Mouse (Mus musculus) stomach, embryonic 14.5 days (tissue): ENCODE data around the gene Hoxb8. TPM values are rescaled to one million over a fixed set of nuclear protein-coding genes. Genes with fewer than 3 reads are reported as not detected.

Experiments used
- ATAC-seq: fragments of 200-750 bp; cut with Nextera tagmentation; 2 replicates; pipeline ENCODE4 v1.8.0; 2017; ENCODE audit warnings: low read depth, moderate TSS enrichment; ENCODE audit not compliant: insufficient number of reproducible peaks, insufficient read depth, low FRiP score
- H3K27ac ChIP-seq: fragments of 300-500 bp; sonication (generic); 2 replicates; pipeline ENCODE4 v1.5.1; 2014; ENCODE audit warnings: mild to moderate bottlenecking, low read length, moderate library complexity, mixed read lengths
- H3K27me3 ChIP-seq: fragments of 300-500 bp; sonication (generic); 2 replicates; pipeline ENCODE4 v1.6.1; 2014; ENCODE audit warnings: low read length, control low read depth, mixed read lengths; ENCODE audit not compliant: control insufficient read depth, insufficient read depth
- H3K36me3 ChIP-seq: fragments of 300-500 bp; sonication (generic); 2 replicates; pipeline ENCODE4 v1.6.1; 2014; ENCODE audit warnings: mild to moderate bottlenecking, control low read depth, low read length, moderate library complexity, mixed read lengths; ENCODE audit not compliant: control insufficient read depth, insufficient read depth
- H3K4me1 ChIP-seq: fragments of 300-500 bp; sonication (generic); 2 replicates; pipeline ENCODE4 v1.6.1; 2014; ENCODE audit warnings: low read length, control low read depth, mixed read lengths; ENCODE audit not compliant: control insufficient read depth, insufficient read depth
- H3K4me2 ChIP-seq: fragments of 300-500 bp; sonication (generic); replicated peaks from 2 replicates; pipeline ENCODE4 v1.6.1; 2014; ENCODE audit warnings: low read depth, low read length, control low read depth
- H3K4me3 ChIP-seq: fragments of 300-500 bp; sonication (generic); 2 replicates; pipeline ENCODE4 v1.5.1; 2014; ENCODE audit warnings: low read depth, low read length, control low read depth
- H3K9ac ChIP-seq: fragments of 300-500 bp; sonication (generic); replicated peaks from 2 replicates; pipeline ENCODE4 v1.6.1; 2014; ENCODE audit warnings: low read depth, mild to moderate bottlenecking, control low read depth, low read length, moderate library complexity, mixed read lengths
- H3K9me3 ChIP-seq: fragments of 300-500 bp; sonication (generic); 2 replicates; pipeline ENCODE4 v1.6.1; 2016; ENCODE audit warnings: low read depth, low read length, control low read depth; ENCODE audit not compliant: control insufficient read depth
- WGBS: fragments of 180-500 bp; shearing (Covaris S2); extraction: QIAGEN DNeasy Blood & Tissue Kit; methylation state at CpG from one replicate; pipeline ENCODE4 v1.1.7; 2014; 5-methylcytosine and 5-hydroxymethylcytosine counted together
- microRNA counts: library from miRNA; unstranded; fragments of <30 nt; microRNA quantifications from one replicate; lab custom pipeline; 2016
- microRNA-seq: library from miRNA; unstranded; fragments of <30 nt; microRNA quantifications from one replicate; pipeline ENCODE4, GENCODE M21; 2016
- polyA plus RNA-seq: library from polyadenylated mRNA; unstranded; fragments of >200 nt; fragmentation: Nextera tagmentation; extraction: Ambion mirVana; gene quantifications from 2 replicates; pipeline ENCODE4 v1.2.1, GENCODE M21; 2014

Gene Hoxb8
- polyA plus RNA-seq, 1 experiment from 2014 or later, result 2.3 TPM

DNA sequence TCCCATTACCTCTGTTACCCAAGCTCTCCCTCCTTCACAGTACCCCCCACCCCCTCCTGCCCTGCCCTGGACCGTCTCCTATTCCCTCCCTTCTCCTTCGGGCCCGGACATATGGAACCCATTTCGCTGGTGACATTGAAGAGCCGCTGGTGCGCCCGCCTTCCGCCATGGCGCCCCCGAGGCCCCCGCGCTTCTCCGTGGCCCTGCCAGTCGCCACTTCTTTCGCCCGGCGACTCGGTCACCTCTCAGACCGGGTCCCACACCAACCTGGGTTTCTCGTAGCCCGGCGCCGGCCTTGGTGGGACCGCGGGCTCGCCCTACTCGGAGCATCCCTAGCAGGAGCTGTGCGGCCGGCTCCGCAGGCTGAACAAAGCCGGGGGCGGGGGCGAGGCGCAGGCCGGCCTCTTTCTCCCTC is 50.9 kb downstream of the Hoxb8 start:
- Histone ChIP-seq H3K9ac (peak overlapping the region; percentile 91), H3K4me1 (peaks cover 70% of the 10 kb centered on the region), H3K9me3 (no peaks in the 10 kb centered on the region), H3K27me3 (no peaks in the 10 kb centered on the region), H3K4me2 (peak overlapping the region; percentile 66), H3K36me3 (no peaks in the 10 kb centered on the region), H3K4me3 (peak overlapping the region; percentile 51), H3K27ac (peak overlapping the region; percentile 100)
- ATAC-seq, result peak; percentile 63; the same call in 1 of the 2 replicates
- 9% methylated on average over 34 of the region's 35 CpGs for WGBS

DNA sequence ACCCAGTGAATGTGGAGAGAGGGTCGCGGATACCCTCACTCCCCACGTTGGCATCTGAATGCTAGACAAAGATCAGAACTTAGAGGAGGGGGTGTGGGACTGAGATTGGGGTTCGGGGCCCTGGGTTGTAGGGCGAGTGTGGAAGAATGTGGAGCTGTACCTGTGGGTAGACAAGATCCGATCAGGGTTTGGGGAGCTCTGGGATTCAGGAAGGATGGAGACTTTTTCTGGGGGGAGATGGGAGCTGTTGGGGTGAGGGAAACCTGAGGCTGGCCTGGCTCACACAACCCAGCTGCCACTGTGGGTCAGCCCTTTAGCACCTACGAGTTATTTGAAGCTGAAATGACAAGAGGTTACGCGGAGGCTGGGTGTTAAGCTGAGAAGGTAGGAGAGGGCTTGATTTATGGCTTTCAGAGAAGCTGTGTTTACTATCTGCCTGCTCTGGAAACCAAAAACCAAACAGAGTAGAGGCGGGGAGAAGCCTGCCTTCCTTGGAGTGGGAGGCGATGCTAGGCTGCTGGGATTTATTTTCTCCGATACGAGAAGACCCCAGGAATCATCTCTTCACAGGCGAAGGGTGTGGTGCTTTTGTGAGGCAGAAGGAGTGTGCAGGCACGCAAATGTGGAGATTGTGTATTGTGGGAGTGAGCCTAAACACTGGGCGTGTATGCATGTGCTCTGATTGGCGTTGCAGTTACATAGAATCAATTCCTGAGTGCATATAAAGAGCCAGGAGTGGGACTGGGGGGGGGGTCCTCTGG is 51.7 kb downstream of the Hoxb8 start:
- H3K27me3 ChIP-seq, result no peaks in the 10 kb centered on the region
- no peaks in the 10 kb centered on the region; the same call in 1 of the 2 replicates for H3K36me3 ChIP-seq
- peak overlapping the region; percentile 91 for H3K9ac ChIP-seq
- H3K4me1 ChIP-seq, result peaks cover 74% of the 10 kb centered on the region
- H3K9me3 ChIP-seq, result no peaks in the 10 kb centered on the region
- no peak; the same call in 1 of the 2 replicates for ATAC-seq
- H3K27ac ChIP-seq, result peak overlapping the region; percentile 100
- peak overlapping the region; percentile 51 for H3K4me3 ChIP-seq
- peak overlapping the region; percentile 66 for H3K4me2 ChIP-seq
- 8% methylated on average over 17 of the region's 17 CpGs for WGBS

DNA sequence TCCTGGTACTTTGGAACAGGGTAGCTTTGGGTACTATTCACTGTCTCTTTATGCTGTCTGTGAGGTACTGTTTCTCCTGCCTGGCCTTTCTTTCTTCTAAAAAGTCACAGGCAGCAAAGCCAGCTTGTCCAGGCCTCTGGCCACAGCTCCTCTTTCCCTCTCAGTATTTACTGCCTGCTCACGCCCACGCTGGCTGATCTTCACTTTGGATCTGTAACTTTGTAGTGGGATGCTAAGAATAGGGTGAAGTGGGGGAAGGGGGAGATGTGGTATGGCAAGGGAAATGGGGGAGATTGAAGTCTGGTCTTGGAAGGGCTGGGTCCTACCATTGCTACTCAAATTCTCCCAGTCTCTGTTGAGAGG is 52.3 kb downstream of the Hoxb8 start:
- Histone ChIP-seq H3K9ac (peak overlapping the region; percentile 91), H3K9me3 (no peaks in the 10 kb centered on the region), H3K4me2 (peak overlapping the region; percentile 66), H3K4me1 (peaks cover 77% of the 10 kb centered on the region), H3K4me3 (peak overlapping the region; percentile 51), H3K27me3 (no peaks in the 10 kb centered on the region), H3K27ac (peak overlapping the region; percentile 100), H3K36me3 (no peaks in the 10 kb centered on the region; the same call in 1 of the 2 replicates)
- ATAC-seq, result no peak
- WGBS, result 4% methylated on average over 2 of the region's 2 CpGs

MicroRNAs within 50 kb of the gene (microRNA counts, 519-probe panel; counts per million panel counts)
- microRNA mmu-miR-10a (lab: Ali Mortazavi, UCI) (4,556 counts per million, percentile 90 among the panel's probes with 10 or more counts), microRNA mmu-miR-196a (lab: Ali Mortazavi, UCI) (not detected)

Small RNA genes lying within 50 kb of the gene (microRNA-seq; reads per million reads assigned to microRNA genes)
- 57,892 reads per million, percentile 99 among the genes with 10 or more reads in this experiment for gene Mir10a
- not detected for gene Mir196a-1

Other genes with a start within 250 kb of the Hoxb8 start
- gene Snf8, start 247.0 kb upstream of the Hoxb8 start, polyA plus RNA-seq, result 34.6 and 35.5 TPM in 2 replicates
- gene Ube2z, start 216.5 kb upstream of the Hoxb8 start, polyA plus RNA-seq, result 33.3 and 35.6 TPM in 2 replicates
- gene Atp5g1, start 206.2 kb upstream of the Hoxb8 start, polyA plus RNA-seq, result 739 and 807 TPM in 2 replicates
- 0.15 TPM in 1 of 2 replicates, not detected in the other for gene Calcoco2, start 169.9 kb upstream of the Hoxb8 start, polyA plus RNA-seq
- 0.12 TPM in 1 of 2 replicates, not detected in the other for gene Ttll6, start 148.1 kb upstream of the Hoxb8 start, polyA plus RNA-seq
- gene Hoxb13, start 87.6 kb upstream of the Hoxb8 start, polyA plus RNA-seq, result not detected in 2 replicates
- gene Hoxb9, start 10.4 kb upstream of the Hoxb8 start, polyA plus RNA-seq, result 0.25 TPM in 2 replicates
- 8.4 and 14.0 TPM in 2 replicates for gene Hoxb7, start 4.7 kb downstream of the Hoxb8 start, polyA plus RNA-seq
- gene Hoxb6, start 10.6 kb downstream of the Hoxb8 start, polyA plus RNA-seq, result 12.4 TPM in 2 replicates
- gene Hoxb5, start 21.4 kb downstream of the Hoxb8 start, polyA plus RNA-seq, result 21.2 and 23.3 TPM in 2 replicates
- 3.5 and 3.7 TPM in 2 replicates for gene Hoxb4, start 36.4 kb downstream of the Hoxb8 start, polyA plus RNA-seq
- gene Hoxb3, start 41.4 kb downstream of the Hoxb8 start, polyA plus RNA-seq, result 3.6 and 4.7 TPM in 2 replicates
- 23.1 and 25.9 TPM in 2 replicates for gene Hoxb2, start 68.6 kb downstream of the Hoxb8 start, polyA plus RNA-seq
- 0.22 and 0.32 TPM in 2 replicates for gene Hoxb1, start 83.8 kb downstream of the Hoxb8 start, polyA plus RNA-seq
- 0.45 and 0.82 TPM in 2 replicates for gene Skap1, start 182.7 kb downstream of the Hoxb8 start, polyA plus RNA-seq